Mouse (Mus musculus): ENCODE results near the gene Il17c.

GRCm38 (mm10) chr8:122467816-122468215, 46.0 kb downstream of the Il17c start:
- TF ChIP-seq CTCF (conservative IDR thresholded peaks at IDR 0.05; ENCODE audit: insufficient read depth, insufficient read length, low read depth, low read length) (no peak), POLR2A (IDR thresholded peaks at IDR 0.05; ENCODE audit: low read depth, low read length) (no peak)
